Mouse (Mus musculus) megakaryocyte, embryonic 14.5 days (primary cell): ENCODE data around the gene Fam72a. TPM values are rescaled to one million over a fixed set of nuclear protein-coding genes. Genes with fewer than 3 reads are reported as not detected.

Experiments used
- H3K27me3 ChIP-seq: replicated peaks from 2 replicates; pipeline ENCODE3; 2012; ENCODE audit warnings: inconsistent platforms
- H3K36me3 ChIP-seq: replicated peaks from 2 replicates; pipeline ENCODE3; 2012; ENCODE audit warnings: low read length, inconsistent platforms, mixed read lengths
- H3K4me1 ChIP-seq: 2 replicates; pipeline ENCODE4 v1.6.1; 2012; ENCODE audit warnings: inconsistent platforms
- H3K4me3 ChIP-seq: replicated peaks from 2 replicates; pipeline ENCODE3; 2012; ENCODE audit warnings: moderate library complexity, mild to moderate bottlenecking, inconsistent platforms
- H3K9me3 ChIP-seq: 2 replicates; pipeline ENCODE4 v1.6.1; 2012; ENCODE audit warnings: inconsistent platforms
- FLI1 ChIP-seq: IDR thresholded peaks from 2 replicates; pipeline ENCODE4 v1.6.1; 2012; ENCODE audit warnings: low read length, inconsistent platforms, mixed read lengths
- GATA1 ChIP-seq: IDR thresholded peaks from 3 replicates; pipeline ENCODE4 v1.6.1; 2012; ENCODE audit warnings: mixed read lengths, low read length, inconsistent platforms, borderline replicate concordance
- polyA plus RNA-seq: library from polyadenylated mRNA; stranded (reverse); fragments of >175 nt; gene quantifications from 2 replicates; pipeline ENCODE4 v1.2.3, GENCODE M21; 2012; ENCODE audit warnings: low replicate concordance; ENCODE audit not compliant: insufficient read depth

Gene Fam72a
- polyA plus RNA-seq, 1 experiment = 3.6 TPM

GRCm38 (mm10) chr1:131498231-131498630 is 29.5 kb upstream of the Fam72a start:
- H3K4me3 ChIP-seq = no peak overlapping the region
- no peaks in the 10 kb centered on the region for H3K9me3 ChIP-seq
- no peak for TF ChIP-seq GATA1
- TF ChIP-seq FLI1 = no peak
- peaks cover 14% of the 10 kb centered on the region for H3K36me3 ChIP-seq
- peaks cover 49% of the 10 kb centered on the region for H3K4me1 ChIP-seq
- no peaks in the 10 kb centered on the region for H3K27me3 ChIP-seq

- Histone ChIP-seq H3K36me3 (peaks cover 26% of the 10 kb centered on the region), H3K27me3 (no peaks in the 10 kb centered on the region), H3K4me3 (no peak overlapping the region), H3K4me1 (peaks cover 60% of the 10 kb centered on the region), H3K9me3 (no peaks in the 10 kb centered on the region)
- TF ChIP-seq GATA1 = no peak
- TF ChIP-seq FLI1 = no peak
Measured at GRCm38 (mm10) chr1:131501681-131502080, 26.0 kb upstream of the Fam72a start.

GRCm38 (mm10) chr1:131511131-131511530 is 16.6 kb upstream of the Fam72a start:
- Histone ChIP-seq H3K9me3 (no peaks in the 10 kb centered on the region), H3K4me1 (peaks cover 57% of the 10 kb centered on the region), H3K36me3 (peaks cover 20% of the 10 kb centered on the region), H3K4me3 (no peak overlapping the region), H3K27me3 (no peaks in the 10 kb centered on the region)
- TF ChIP-seq FLI1 (no peak), GATA1 (no peak)

GRCm38 (mm10) chr1:131511661-131512500 is 15.8 kb upstream of the Fam72a start:
- Histone ChIP-seq H3K4me3 (no peak overlapping the region), H3K9me3 (no peaks in the 10 kb centered on the region), H3K27me3 (no peaks in the 10 kb centered on the region), H3K36me3 (peaks cover 15% of the 10 kb centered on the region), H3K4me1 (peaks cover 53% of the 10 kb centered on the region)
- TF ChIP-seq FLI1 = no peak

GRCm38 (mm10) chr1:131513136-131513535 is 14.6 kb upstream of the Fam72a start:
- Histone ChIP-seq H3K9me3 (no peaks in the 10 kb centered on the region), H3K4me3 (no peak overlapping the region), H3K27me3 (no peaks in the 10 kb centered on the region), H3K36me3 (peaks cover 23% of the 10 kb centered on the region), H3K4me1 (peaks cover 53% of the 10 kb centered on the region)
- no peak for TF ChIP-seq FLI1
- no peak for TF ChIP-seq GATA1

- Histone ChIP-seq H3K4me3 (peak overlapping the region; percentile 62), H3K4me1 (peaks cover 56% of the 10 kb centered on the region), H3K27me3 (no peaks in the 10 kb centered on the region), H3K36me3 (peaks cover 28% of the 10 kb centered on the region), H3K9me3 (no peaks in the 10 kb centered on the region)
- TF ChIP-seq FLI1 (no peak), GATA1 (no peak)
Measured at GRCm38 (mm10) chr1:131514197-131514596, 13.5 kb upstream of the Fam72a start.

- H3K36me3 ChIP-seq = peaks cover 28% of the 10 kb centered on the region
- H3K9me3 ChIP-seq = no peaks in the 10 kb centered on the region
- TF ChIP-seq FLI1 = no peak
- no peak for TF ChIP-seq GATA1
- no peak overlapping the region for H3K4me3 ChIP-seq
- peaks cover 65% of the 10 kb centered on the region for H3K4me1 ChIP-seq
- no peaks in the 10 kb centered on the region for H3K27me3 ChIP-seq
Measured at GRCm38 (mm10) chr1:131516588-131516987, 11.1 kb upstream of the Fam72a start.

GRCm38 (mm10) chr1:131523794-131524193 is 3.9 kb upstream of the Fam72a start:
- H3K4me3 ChIP-seq = peak overlapping the region; percentile 100
- H3K36me3 ChIP-seq = peaks cover 45% of the 10 kb centered on the region
- no peaks in the 10 kb centered on the region for H3K27me3 ChIP-seq
- TF ChIP-seq GATA1 = no peak
- H3K4me1 ChIP-seq = peaks cover 64% of the 10 kb centered on the region
- no peaks in the 10 kb centered on the region for H3K9me3 ChIP-seq

- TF ChIP-seq GATA1 (no peak), FLI1 (no peak)
- Histone ChIP-seq H3K36me3 (peaks cover 35% of the 10 kb centered on the region), H3K4me1 (peaks cover 67% of the 10 kb centered on the region), H3K27me3 (no peaks in the 10 kb centered on the region), H3K9me3 (no peaks in the 10 kb centered on the region), H3K4me3 (peak overlapping the region; percentile 100)
Measured at GRCm38 (mm10) chr1:131525101-131525585, 2.6 kb upstream of the Fam72a start.

GRCm38 (mm10) chr1:131525586-131526271 is 2.0 kb upstream of the Fam72a start:
- TF ChIP-seq FLI1 = no peak
- no peak for TF ChIP-seq GATA1
- H3K4me1 ChIP-seq = peaks cover 69% of the 10 kb centered on the region

More at GRCm38 (mm10) chr1:131525586-131526271, 2.0 kb upstream of the Fam72a start:
- H3K4me3 ChIP-seq = peak overlapping the region; percentile 100
- peaks cover 37% of the 10 kb centered on the region for H3K36me3 ChIP-seq
- no peaks in the 10 kb centered on the region for H3K27me3 ChIP-seq
- H3K9me3 ChIP-seq = no peaks in the 10 kb centered on the region
